Mouse (Mus musculus): ENCODE results near the gene Mybpc2. TPM values are rescaled to one million over a fixed set of nuclear protein-coding genes. Genes with fewer than 3 reads are reported as not detected.

Mybpc2 gene
- total RNA-seq, 2 experiments from 2014 or later: 16.0 to 22.8 TPM

GRCm38 (mm10) chr7:44529518-44529917 is 5.1 kb upstream of the Mybpc2 start:
- no peak for DNase-seq (ENCODE audit: low spot score)
- intact Hi-C loops (cut with DNase I): no loop called here

- intact Hi-C loops (cut with DNase I): no loop called here
- DNase-seq (ENCODE audit: low spot score): peak; percentile 44
These were observed 3.3 kb upstream of the Mybpc2 start for GRCm38 (mm10) chr7:44527483-44528398.

- DNase-seq (ENCODE audit: low spot score): no peak
- intact Hi-C loops (cut with DNase I): no loop called here
These were observed 2.1 kb upstream of the Mybpc2 start for GRCm38 (mm10) chr7:44526414-44527154.

- intact Hi-C loops (cut with DNase I): loop anchor here (2.0 kb wide), 1 partner anchor 28 kb away; the partner anchor contains the start of gene Nr1h2
- peak; percentile 79 for DNase-seq (ENCODE audit: low spot score)
These were observed 823 bp upstream of the Mybpc2 start for GRCm38 (mm10) chr7:44525126-44525832.

GRCm38 (mm10) chr7:44523056-44523455 is 1.4 kb downstream of the Mybpc2 start:
- no peak for DNase-seq (ENCODE audit: low spot score)
- intact Hi-C loops (cut with DNase I): loop anchor here (2.0 kb wide), 1 partner anchor 24 kb away; no protein-coding TSS in a partner anchor

- DNase-seq (ENCODE audit: low spot score): no peak
- intact Hi-C loops (cut with DNase I): loop anchor here (1.0 to 2.0 kb wide), 2 partner anchors 23 to 39 kb away; no protein-coding TSS in a partner anchor
These were observed 2.7 kb downstream of the Mybpc2 start for GRCm38 (mm10) chr7:44521710-44522109.

GRCm38 (mm10) chr7:44520990-44521389 is 3.5 kb downstream of the Mybpc2 start:
- intact Hi-C loops (cut with DNase I): loop anchor here (1.0 kb wide), 1 partner anchor 39 kb away; no protein-coding TSS in a partner anchor
- no peak for DNase-seq (ENCODE audit: low spot score)

GRCm38 (mm10) chr7:44519240-44519913 is 5.1 kb downstream of the Mybpc2 start:
- no peak for DNase-seq (ENCODE audit: low spot score)
- intact Hi-C loops (cut with DNase I): no loop called here

- intact Hi-C loops (cut with DNase I): no loop called here
- no peak for DNase-seq (ENCODE audit: low spot score)
These were observed 17.0 kb downstream of the Mybpc2 start for GRCm38 (mm10) chr7:44507491-44507890.

GRCm38 (mm10) chr7:44501563-44502115 is 22.8 kb downstream of the Mybpc2 start:
- intact Hi-C loops (cut with DNase I): loop anchor here (1.0 to 2.0 kb wide), 2 partner anchors 49 to 59 kb away; no protein-coding TSS in a partner anchor
- DNase-seq (ENCODE audit: low spot score): no peak

GRCm38 (mm10) chr7:44500046-44500445 is 24.4 kb downstream of the Mybpc2 start:
- intact Hi-C loops (cut with DNase I): loop anchor here (2.0 kb wide), 1 partner anchor 51 kb away; no protein-coding TSS in a partner anchor
- no peak for DNase-seq (ENCODE audit: low spot score)

GRCm38 (mm10) chr7:44498922-44499321 is 25.5 kb downstream of the Mybpc2 start:
- intact Hi-C loops (cut with DNase I): loop anchor here (2.0 kb wide), 1 partner anchor 24 kb away; no protein-coding TSS in a partner anchor
- no peak for DNase-seq (ENCODE audit: low spot score)

GRCm38 (mm10) chr7:44497361-44498055 is 26.9 kb downstream of the Mybpc2 start:
- intact Hi-C loops (cut with DNase I): loop anchor here (2.0 kb wide), 1 partner anchor 25 kb away; no protein-coding TSS in a partner anchor
- no peak for DNase-seq (ENCODE audit: low spot score)

GRCm38 (mm10) chr7:44496771-44497109 is 27.7 kb downstream of the Mybpc2 start:
- no peak for DNase-seq (ENCODE audit: low spot score)
- intact Hi-C loops (cut with DNase I): no loop called here

- intact Hi-C loops (cut with DNase I): loop anchor here (2.0 kb wide), 1 partner anchor 27 kb away; no protein-coding TSS in a partner anchor
- peak; percentile 92 for DNase-seq (ENCODE audit: low spot score)
These were observed 28.3 kb downstream of the Mybpc2 start, which contains the start of the genes Emc10 and Fam71e1 for GRCm38 (mm10) chr7:44495992-44496770. Gene Emc10, minus strand, starts transcription at chr7:44496529. Gene Fam71e1, plus strand, starts transcription at chr7:44496581.

GRCm38 (mm10) chr7:44495086-44495485 is 29.4 kb downstream of the Mybpc2 start:
- intact Hi-C loops (cut with DNase I): loop anchor here (2.0 kb wide), 1 partner anchor 26 kb away; no protein-coding TSS in a partner anchor
- no peak for DNase-seq (ENCODE audit: low spot score)

- intact Hi-C loops (cut with DNase I): loop anchor here (2.0 kb wide), 1 partner anchor 26 kb away; no protein-coding TSS in a partner anchor
- no peak for DNase-seq (ENCODE audit: low spot score)
These were observed 29.8 kb downstream of the Mybpc2 start for GRCm38 (mm10) chr7:44494681-44495080.
